Mouse (Mus musculus) heart, embryonic 10.5 days (tissue): Measurements from ENCODE around the gene Myoz1. TPM values are rescaled to one million over a fixed set of nuclear protein-coding genes. Genes with fewer than 3 reads are reported as not detected.
"Not testable (repeated sequence)": the region's sequence is repeated elsewhere in the genome, so short reads cannot be mapped to it uniquely, and the experiment has no call there.

Experiments used
- DNase-seq: peaks from one replicate; pipeline ENCODE4 v3.0.0-alpha.2; 2017; ENCODE audit warnings: low spot score
- H3K27ac ChIP-seq: fragments of 300-500 bp; sonication (generic); 2 replicates; pipeline ENCODE4 v1.5.1; 2016; ENCODE audit warnings: mild to moderate bottlenecking
- H3K27me3 ChIP-seq: fragments of 300-500 bp; sonication (generic); 2 replicates; pipeline ENCODE4 v1.6.1; 2016; ENCODE audit warnings: mild to moderate bottlenecking; ENCODE audit not compliant: poor library complexity, insufficient read depth, severe bottlenecking
- H3K36me3 ChIP-seq: fragments of 300-500 bp; sonication (generic); 2 replicates; pipeline ENCODE4 v1.6.1; 2016; ENCODE audit warnings: mild to moderate bottlenecking, moderate library complexity
- H3K4me1 ChIP-seq: fragments of 300-500 bp; sonication (generic); 2 replicates; pipeline ENCODE4 v1.6.1; 2016; ENCODE audit warnings: mild to moderate bottlenecking
- H3K4me3 ChIP-seq: fragments of 300-500 bp; sonication (generic); 2 replicates; pipeline ENCODE4 v1.5.1; 2016; ENCODE audit warnings: mild to moderate bottlenecking, moderate library complexity
- H3K9me3 ChIP-seq: fragments of 300-500 bp; sonication (generic); 2 replicates; pipeline ENCODE4 v1.6.1; 2016; ENCODE audit warnings: mild to moderate bottlenecking, moderate library complexity
- WGBS: fragments of 180-500 bp; shearing (Covaris S2); methylation state at CpG from one replicate; pipeline ENCODE4 v1.1.7; 2016; 5-methylcytosine and 5-hydroxymethylcytosine counted together
- polyA plus RNA-seq: library from polyadenylated mRNA; unstranded; fragments of >200 nt; fragmentation: Nextera tagmentation; extraction: Ambion mirVana; gene quantifications from 2 replicates; pipeline ENCODE4 v1.2.1, GENCODE M21; 2016

Myoz1 gene
- polyA plus RNA-seq, 1 experiment from 2014 or later = 22.8 TPM

DNA sequence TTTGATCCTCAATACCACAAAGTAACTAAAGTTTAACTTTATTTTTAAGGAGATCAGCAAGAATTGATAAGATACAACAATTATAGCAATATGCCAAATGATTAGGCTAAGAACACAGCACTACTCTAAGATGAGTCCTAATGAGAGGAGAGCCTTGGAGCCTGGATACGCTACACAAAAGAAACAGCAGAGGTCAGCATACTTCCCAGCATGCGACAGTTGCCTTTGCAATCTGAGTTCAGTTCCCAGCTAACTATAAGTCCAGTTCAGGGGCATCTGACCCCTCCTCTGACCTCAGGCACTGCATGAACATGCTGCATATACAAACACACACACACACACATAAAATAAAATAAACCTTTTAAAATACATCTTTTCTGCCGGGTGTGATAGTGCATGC, 10.8 kb downstream of the Myoz1 start:
- H3K27ac ChIP-seq = no peak overlapping the region
- H3K4me1 ChIP-seq = peaks cover 16% of the 10 kb centered on the region
- H3K36me3 ChIP-seq = peaks cover 6% of the 10 kb centered on the region; the same call in 1 of the 2 replicates
- H3K4me3 ChIP-seq = no peak overlapping the region
- DNase-seq = no peak
- no peaks in the 10 kb centered on the region for H3K9me3 ChIP-seq
- 34% methylated on average over 3 of the region's 3 CpGs for WGBS
- no peaks in the 10 kb centered on the region; the same call in 1 of the 2 replicates for H3K27me3 ChIP-seq

DNA sequence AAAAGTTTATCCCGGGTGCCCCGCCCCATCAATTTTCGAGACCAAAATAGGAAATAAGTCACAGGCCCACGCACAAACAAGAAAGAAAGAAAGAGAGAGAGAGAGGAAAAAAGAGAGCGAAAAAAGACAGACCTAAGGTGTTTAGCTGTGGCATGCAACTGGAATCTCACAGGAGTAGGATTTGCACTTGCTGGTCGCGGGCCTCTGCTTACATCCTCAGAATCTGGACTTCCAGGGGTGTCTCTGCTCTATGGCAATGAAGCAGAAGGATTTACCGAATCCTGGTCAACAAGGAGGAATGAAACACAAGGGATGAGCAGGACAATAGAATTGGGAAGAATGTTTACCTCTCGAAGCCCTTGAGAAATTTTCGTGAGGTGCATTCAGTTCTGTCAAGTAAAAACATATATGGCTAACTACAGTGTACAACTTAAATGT, 14.9 kb downstream of the Myoz1 start:
- H3K4me3 ChIP-seq = peak overlapping the region; percentile 95
- H3K27me3 ChIP-seq = no peaks in the 10 kb centered on the region
- H3K9me3 ChIP-seq = no peaks in the 10 kb centered on the region
- peak overlapping the region; percentile 98 for H3K27ac ChIP-seq
- WGBS = 16% methylated on average over 10 of the region's 10 CpGs
- no peaks in the 10 kb centered on the region for H3K36me3 ChIP-seq
- DNase-seq = no peak
- peaks cover 20% of the 10 kb centered on the region for H3K4me1 ChIP-seq

DNA sequence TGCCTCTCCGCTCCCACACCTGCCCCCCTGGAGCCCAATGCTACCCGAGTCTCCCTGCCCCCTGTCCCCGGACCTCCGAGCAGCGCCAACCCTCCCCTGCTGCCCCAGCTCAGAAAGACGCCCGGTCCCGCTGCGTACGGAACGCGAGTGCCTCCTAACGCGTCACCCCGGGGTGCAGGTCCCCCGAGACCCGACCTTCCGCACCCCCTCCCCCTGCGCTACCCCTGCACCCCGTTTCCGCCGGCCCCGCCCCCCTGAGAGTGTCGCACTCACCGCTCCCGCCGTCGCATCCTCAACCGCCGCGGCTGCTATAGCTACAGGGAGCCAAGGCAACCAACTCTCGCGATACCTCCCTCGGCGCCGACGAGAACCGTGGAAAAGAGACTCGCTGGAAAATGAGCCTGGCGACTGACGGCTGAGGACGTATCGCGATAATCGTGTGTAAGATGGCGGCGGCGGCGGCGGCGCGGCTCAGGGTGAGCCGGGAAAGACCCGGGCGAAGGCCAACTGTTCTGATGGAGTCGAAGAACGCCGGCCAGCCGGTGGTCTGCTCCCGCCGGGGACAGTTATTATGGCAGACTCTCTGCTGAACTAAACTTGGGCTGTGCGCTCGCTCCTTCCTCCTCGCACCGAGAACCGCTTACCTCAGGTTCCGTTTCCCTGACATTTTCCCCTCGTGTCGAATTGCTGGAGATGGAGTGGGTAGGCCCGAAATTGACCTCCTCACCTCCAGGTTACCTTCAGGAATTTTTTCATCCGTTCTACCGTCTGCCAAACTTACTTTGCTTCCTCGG, 15.5 kb downstream of the Myoz1 start, which contains the start of gene Usp54:
Gene Usp54, minus strand, starts transcription at position 420 of the 794 bp plus-strand sequence.
- peak within 1 kb of the TSS; percentile 95 for H3K4me3 ChIP-seq
- H3K27ac ChIP-seq = peak within 1 kb of the TSS; percentile 98
- under 1% methylated on average over 73 of the region's 73 CpGs for WGBS
- H3K4me1 ChIP-seq = peaks cover 18% of the 10 kb centered on the region
- H3K36me3 ChIP-seq = no peaks in the 10 kb centered on the region
- peak; percentile 98 for DNase-seq
- H3K9me3 ChIP-seq = no peaks in the 10 kb centered on the region
- H3K27me3 ChIP-seq = no peaks in the 10 kb centered on the region

DNA sequence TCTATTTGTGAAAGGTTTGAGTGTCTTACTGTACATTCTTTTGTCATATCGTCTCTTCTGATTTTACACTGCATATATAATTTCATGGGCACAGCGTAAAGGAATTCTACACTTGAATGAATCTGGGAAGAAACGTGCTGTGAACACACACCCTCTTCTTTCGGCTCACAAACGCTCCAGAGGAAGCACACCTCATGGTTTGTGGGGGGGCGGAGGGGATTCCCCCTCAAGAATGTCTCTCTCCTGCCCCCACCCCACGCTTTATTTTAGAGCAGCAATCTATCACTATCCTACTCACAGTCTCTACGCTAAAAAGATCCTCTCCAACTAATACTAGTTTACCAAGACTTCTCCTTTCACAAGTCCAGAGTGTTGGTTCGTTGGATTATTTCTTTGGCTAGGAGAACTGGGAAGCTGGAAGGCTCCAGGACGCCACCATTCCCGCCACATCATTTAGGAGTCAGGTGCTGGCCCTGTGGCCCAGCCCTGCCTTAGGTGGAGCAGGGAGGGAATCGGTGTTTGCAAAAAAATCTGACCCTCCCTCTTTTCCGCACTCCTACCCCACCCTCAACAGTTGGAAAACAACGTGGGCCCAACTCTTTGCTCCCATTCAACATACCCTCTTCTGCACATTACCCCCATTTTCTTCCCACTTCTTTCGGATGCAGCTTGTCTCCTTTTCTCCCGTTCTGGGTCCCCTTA, 16.3 kb downstream of the Myoz1 start:
- peak overlapping the region; percentile 95 for H3K4me3 ChIP-seq
- H3K27me3 ChIP-seq = no peaks in the 10 kb centered on the region
- no peak for DNase-seq
- 4% methylated on average over 16 of the region's 16 CpGs for WGBS
- H3K9me3 ChIP-seq = no peaks in the 10 kb centered on the region
- peak overlapping the region; percentile 98 for H3K27ac ChIP-seq
- no peaks in the 10 kb centered on the region for H3K36me3 ChIP-seq
- peaks cover 17% of the 10 kb centered on the region for H3K4me1 ChIP-seq

DNA sequence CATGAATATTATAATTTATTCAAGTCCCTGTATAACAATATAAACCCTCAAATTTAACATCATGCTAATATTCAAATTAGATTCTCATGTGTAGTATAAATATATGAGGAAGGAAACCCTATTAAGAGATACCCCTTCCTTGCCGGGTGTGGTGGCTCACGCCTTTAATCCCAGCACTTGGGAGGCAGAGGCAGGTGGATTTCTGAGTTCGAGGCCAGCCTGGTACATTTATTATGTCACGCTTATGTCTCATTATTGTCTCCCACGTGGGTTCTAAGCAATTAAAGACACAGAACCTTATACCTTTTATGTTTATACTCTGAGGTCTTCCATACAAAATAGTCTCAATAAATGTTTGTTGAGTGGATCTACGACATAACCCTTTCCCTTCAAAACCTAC, 17.6 kb downstream of the Myoz1 start:
- Histone ChIP-seq H3K27me3 (no peaks in the 10 kb centered on the region), H3K9me3 (no peaks in the 10 kb centered on the region), H3K4me3 (no peak overlapping the region), H3K36me3 (no peaks in the 10 kb centered on the region), H3K27ac (no peak overlapping the region), H3K4me1 (peaks cover 15% of the 10 kb centered on the region)
- no peak for DNase-seq
- 90% methylated on average over 6 of the region's 6 CpGs for WGBS

DNA sequence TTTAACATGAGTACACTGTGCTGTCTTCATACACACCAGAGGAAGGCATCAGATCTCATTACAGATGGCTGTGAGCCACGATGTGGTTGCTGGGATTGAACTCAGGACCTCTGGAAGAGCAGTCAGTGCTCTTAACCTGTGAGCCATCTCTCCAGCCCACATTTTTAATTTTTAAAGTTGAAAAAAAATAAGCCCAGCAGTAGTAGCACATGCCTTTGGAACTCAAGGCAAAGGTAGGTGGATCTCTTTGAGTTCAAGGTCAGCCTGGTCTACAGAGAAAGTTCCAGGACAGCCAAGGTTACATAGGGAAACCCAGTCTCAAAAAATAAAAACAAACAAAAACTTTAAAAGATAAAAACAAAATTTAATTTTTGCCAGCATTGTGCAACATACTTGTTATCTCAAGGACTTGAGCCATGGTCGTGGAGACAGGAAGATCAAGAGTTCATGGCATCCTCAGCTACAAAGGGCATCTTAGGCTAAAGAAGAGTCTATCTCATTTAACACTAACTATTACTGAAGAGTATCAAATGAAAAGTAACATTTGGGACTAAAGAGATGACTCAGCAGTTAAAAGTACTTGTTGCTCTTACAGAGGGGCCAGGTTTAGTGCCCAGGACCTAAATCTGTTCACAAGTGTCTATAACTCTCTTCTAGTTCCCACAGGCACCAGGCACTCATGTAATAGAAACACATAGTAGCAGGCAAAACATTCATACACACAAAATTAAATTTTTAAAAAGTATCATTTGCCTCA, 18.3 kb downstream of the Myoz1 start:
- Histone ChIP-seq H3K36me3 (no peaks in the 10 kb centered on the region), H3K27me3 (no peaks in the 10 kb centered on the region), H3K27ac (no peak overlapping the region), H3K9me3 (no peaks in the 10 kb centered on the region), H3K4me3 (no peak overlapping the region), H3K4me1 (peaks cover 15% of the 10 kb centered on the region)
- DNase-seq = no peak
- WGBS = 72% methylated on average over 2 of the region's 2 CpGs

DNA sequence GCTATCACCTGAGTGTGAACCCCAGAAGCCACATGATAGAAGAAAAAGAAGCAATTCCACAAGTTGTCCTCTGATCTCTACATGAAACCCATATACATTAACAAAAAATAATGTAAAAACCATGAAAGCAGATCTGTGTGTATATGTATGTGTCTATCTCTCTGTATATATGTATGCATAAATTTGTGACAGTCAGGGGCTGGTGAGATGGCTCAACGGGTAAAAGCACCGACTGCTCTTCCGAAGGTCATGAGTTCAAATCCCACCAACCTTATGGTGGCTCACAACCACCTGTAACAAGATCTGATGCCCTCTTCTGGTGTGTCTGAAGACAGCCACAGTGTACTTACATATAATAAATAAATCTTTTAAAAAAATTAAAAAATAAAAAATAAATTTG, 19.4 kb downstream of the Myoz1 start:
- H3K4me1 ChIP-seq = peaks cover 12% of the 10 kb centered on the region
- not testable (repeated sequence) for H3K4me3 ChIP-seq, H3K9me3 ChIP-seq, H3K27ac ChIP-seq, H3K36me3 ChIP-seq, H3K27me3 ChIP-seq, DNase-seq
- WGBS = 95% methylated on average over 3 of the region's 3 CpGs

DNA sequence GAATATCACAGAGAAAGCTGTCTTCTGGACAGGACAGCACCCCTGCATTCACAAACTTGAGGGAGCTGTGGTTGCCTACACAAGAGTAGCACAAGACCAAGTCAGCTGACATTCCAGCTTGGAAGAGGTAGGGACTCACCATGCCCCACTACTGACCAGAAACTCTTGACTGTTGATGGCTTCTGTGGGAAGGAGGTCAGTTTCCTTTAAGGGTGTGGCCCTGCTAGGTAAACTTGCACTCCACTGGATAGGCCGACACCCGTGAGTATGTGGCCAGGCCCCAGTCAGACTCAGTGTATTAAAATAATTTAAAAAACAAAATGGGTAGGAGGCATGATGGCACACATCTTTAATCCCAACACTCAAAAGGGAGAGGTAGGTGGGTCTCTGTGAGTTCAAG, 20.8 kb downstream of the Myoz1 start:
- Histone ChIP-seq H3K4me1 (peaks cover 12% of the 10 kb centered on the region), H3K9me3 (no peaks in the 10 kb centered on the region), H3K27ac (no peak overlapping the region), H3K4me3 (no peak overlapping the region), H3K27me3 (no peaks in the 10 kb centered on the region), H3K36me3 (no peaks in the 10 kb centered on the region)
- DNase-seq = no peak
- WGBS = 86% methylated on average over 2 of the region's 2 CpGs

DNA sequence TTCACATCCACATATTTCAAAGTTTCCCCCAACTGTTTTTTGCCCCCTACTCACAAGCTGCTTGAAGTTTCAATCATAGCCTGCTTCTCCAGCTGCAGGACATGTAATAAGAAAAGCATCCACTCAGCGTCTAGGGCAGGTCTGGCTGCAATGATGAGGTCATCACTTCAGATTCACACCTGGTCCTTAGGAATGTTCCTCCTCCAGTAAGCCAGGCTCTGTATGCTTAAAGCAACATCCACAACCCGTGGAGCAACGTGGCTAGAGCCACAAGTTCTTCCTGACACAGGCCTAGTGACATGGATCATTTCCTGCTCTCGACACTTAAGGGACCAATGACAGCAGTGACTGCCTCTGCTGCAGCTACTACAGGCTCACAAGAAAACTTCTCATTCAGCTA, 25.1 kb downstream of the Myoz1 start:
- Histone ChIP-seq H3K36me3 (no peaks in the 10 kb centered on the region), H3K4me3 (no peak overlapping the region), H3K27me3 (no peaks in the 10 kb centered on the region), H3K27ac (peak overlapping the region; percentile 22; the same call in 1 of the 2 replicates), H3K9me3 (no peaks in the 10 kb centered on the region), H3K4me1 (peaks cover 12% of the 10 kb centered on the region)
- no peak for DNase-seq
- WGBS = 31% methylated on average over 4 of the region's 4 CpGs

DNA sequence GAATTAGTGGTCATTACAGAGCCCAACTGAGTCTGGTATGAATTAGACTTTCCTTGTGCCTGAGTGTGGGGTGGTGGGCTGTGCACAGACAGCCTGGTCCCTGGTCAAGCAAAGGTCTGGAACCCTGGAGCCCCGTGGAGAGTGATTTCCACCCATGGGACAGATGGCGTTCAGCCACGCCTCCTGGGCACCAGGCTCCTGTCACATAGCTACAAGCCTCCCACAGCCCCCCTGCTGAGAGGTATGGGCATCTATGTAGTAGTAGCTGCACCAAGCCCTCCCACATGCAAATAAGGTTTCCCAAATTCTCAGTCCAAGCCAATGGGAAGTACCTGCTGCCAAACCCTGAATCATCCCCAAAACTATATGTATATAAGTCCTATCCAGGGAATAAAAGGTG, 29.4 kb downstream of the Myoz1 start:
- H3K36me3 ChIP-seq = no peaks in the 10 kb centered on the region
- peaks cover 12% of the 10 kb centered on the region for H3K4me1 ChIP-seq
- no peaks in the 10 kb centered on the region for H3K9me3 ChIP-seq
- DNase-seq = no peak
- no peak overlapping the region for H3K4me3 ChIP-seq
- 80% methylated on average over 3 of the region's 3 CpGs for WGBS
- H3K27ac ChIP-seq = no peak overlapping the region
- H3K27me3 ChIP-seq = no peaks in the 10 kb centered on the region

DNA sequence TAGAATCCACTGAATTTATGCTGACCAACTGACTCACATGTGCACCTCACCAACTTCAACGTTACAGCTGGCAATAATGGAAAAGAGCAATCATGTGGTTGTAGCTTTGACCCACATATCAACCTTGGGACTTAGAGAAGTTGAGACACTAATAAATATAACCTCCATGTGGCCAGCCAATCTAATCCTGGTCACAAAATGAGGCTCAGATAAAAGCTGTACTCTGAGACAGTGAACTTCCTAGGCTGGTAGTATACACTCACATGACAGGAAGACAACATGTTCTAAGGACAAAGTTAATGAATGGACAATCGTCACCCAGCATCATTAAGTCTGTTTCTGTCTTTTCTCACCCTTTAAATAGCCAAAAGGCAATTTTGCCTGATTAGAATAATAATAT, 29.9 kb downstream of the Myoz1 start:
- WGBS = 74% methylated on average over 2 of the region's 2 CpGs

DNA sequence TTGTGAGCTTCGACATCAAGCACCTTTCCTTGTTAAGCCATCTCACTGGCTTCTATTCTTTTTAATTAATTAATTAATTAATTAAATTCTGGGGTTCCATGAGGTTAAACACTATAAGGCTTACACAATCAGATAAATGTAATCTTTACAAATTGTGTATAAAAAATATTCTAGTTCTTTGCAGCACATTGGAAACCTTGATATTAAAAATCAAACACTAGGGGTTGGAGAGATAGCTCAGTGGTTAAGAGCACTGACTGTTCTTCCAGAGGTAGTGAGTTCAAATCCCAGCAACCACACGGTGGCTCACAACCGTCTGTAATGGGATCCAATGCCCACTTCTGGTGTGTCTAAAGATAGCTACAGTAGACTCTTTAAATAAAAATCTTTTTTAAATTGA, 33.4 kb downstream of the Myoz1 start:
- H3K4me3 ChIP-seq = no peak overlapping the region
- no peaks in the 10 kb centered on the region for H3K9me3 ChIP-seq
- WGBS = 89% methylated on average over 3 of the region's 3 CpGs

More for the DNA sequence above, 29.9 kb downstream of the Myoz1 start:
- Histone ChIP-seq H3K4me3 (no peak overlapping the region), H3K9me3 (no peaks in the 10 kb centered on the region), H3K4me1 (peaks cover 12% of the 10 kb centered on the region), H3K27ac (no peak overlapping the region), H3K27me3 (no peaks in the 10 kb centered on the region), H3K36me3 (no peaks in the 10 kb centered on the region)
- DNase-seq = no peak

DNA sequence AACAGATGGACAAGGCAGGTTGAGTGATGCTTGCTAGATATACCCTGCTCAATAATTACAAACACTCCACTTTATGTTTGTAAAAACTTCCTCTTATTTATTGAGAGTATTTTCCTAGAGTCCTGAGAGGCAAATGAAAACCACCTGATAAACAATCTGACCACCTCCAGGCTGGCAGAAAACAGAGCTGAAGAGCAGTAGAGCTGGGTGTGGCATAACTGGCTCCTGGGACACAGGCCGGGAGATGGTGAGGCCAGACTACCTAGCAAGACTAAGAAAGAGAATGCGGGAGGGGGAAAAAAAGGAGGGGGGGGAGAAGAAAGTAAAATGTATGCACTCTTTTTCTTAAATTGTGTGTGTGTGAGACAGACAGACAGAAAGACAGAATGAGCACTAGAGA, 33.9 kb downstream of the Myoz1 start:
- no peaks in the 10 kb centered on the region for H3K27me3 ChIP-seq
- H3K4me3 ChIP-seq = no peak overlapping the region
- H3K27ac ChIP-seq = no peak overlapping the region
- no peaks in the 10 kb centered on the region for H3K36me3 ChIP-seq
- H3K9me3 ChIP-seq = no peaks in the 10 kb centered on the region
- DNase-seq = no peak
- H3K4me1 ChIP-seq = peaks cover 12% of the 10 kb centered on the region
- WGBS = 76% methylated on average over 2 of the region's 2 CpGs

More for the DNA sequence above, 33.4 kb downstream of the Myoz1 start:
- Histone ChIP-seq H3K27me3 (no peaks in the 10 kb centered on the region), H3K36me3 (no peaks in the 10 kb centered on the region), H3K4me1 (peaks cover 12% of the 10 kb centered on the region), H3K27ac (no peak overlapping the region)
- DNase-seq = no peak
